Mouse (Mus musculus) liver, embryonic 14.5 days (tissue): Measurements from ENCODE around the gene Hist2h2ab.

Experiments
- CTCF ChIP-seq: IDR thresholded peaks from 2 replicates; pipeline ENCODE4 v1.5.1; 2016; ENCODE audit warnings: antibody characterized with exemption, low read depth, control low read depth
- EP300 ChIP-seq: IDR thresholded peaks from 2 replicates; pipeline ENCODE4 v1.6.1; 2016; ENCODE audit warnings: antibody characterized with exemption, low read depth

DNA sequence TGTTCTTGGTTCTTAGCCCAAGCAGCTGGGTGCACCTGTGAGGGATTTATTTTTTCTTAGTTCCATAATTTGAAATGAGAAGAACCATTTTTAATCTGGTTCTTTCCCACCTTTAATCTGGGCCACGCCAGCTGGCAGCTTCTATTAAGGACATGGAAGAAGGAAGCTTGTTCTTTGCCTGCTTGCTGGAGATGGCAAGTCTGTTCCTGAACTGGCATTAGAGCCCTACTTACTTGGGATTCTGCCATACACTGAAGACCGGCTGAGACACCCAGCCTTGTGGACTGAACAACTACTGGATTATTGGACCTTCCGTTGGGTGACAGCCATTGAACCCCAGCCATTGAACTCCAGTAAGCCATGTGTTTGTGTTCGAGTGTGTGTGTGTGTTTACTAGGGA lies 3.1 kb downstream of the Hist2h2ab start:
- TF ChIP-seq EP300 (no peak), CTCF (no peak)
